Mouse (Mus musculus): ENCODE data around the gene Hpdl. TPM values are rescaled to one million over a fixed set of nuclear protein-coding genes. Genes with fewer than 3 reads are reported as not detected.
A peak's percentile ranks its signal among the peaks of the same experiment; 100 is the strongest.

Hpdl gene
- polyA plus RNA-seq, 1 experiment: 7.3 TPM

- WGBS: 50% methylated on average over 7 of the region's 7 CpGs
- H3K4me1 ChIP-seq (ENCODE audit: control insufficient read depth, insufficient read depth, insufficient read length, low read length): no peaks in the 10 kb centered on the region
- H3K27me3 ChIP-seq (ENCODE audit: control insufficient read depth, insufficient read depth, low read length): no peaks in the 10 kb centered on the region
- H3K4me3 ChIP-seq (ENCODE audit: low read depth, low read length): no peak overlapping the region
- no peak overlapping the region for H3K27ac ChIP-seq (ENCODE audit: insufficient read depth, low read depth, low read length)
- TF ChIP-seq POLR2A (IDR thresholded peaks at IDR 0.05; ENCODE audit: low read depth, low read length) (no peak), CTCF (IDR thresholded peaks at IDR 0.05; ENCODE audit: extremely low read depth, insufficient read length, insufficient replicate concordance, low read depth, low read length) (no peak)
- H3K36me3 ChIP-seq (ENCODE audit: control insufficient read depth, insufficient read depth, low read length): peaks cover 8% of the 10 kb centered on the region
Observed at GRCm38 (mm10) chr4:116787985-116788760, 33.3 kb downstream of the Hpdl start.

- TF ChIP-seq CTCF (IDR thresholded peaks at IDR 0.05; ENCODE audit: extremely low read depth, insufficient read length, insufficient replicate concordance, low read depth, low read length) (peak; percentile 45; the same call in 1 of the 2 replicates), POLR2A (IDR thresholded peaks at IDR 0.05; ENCODE audit: low read depth, low read length) (no peak)
- H3K4me3 ChIP-seq (ENCODE audit: low read depth, low read length): no peak overlapping the region
- H3K36me3 ChIP-seq (ENCODE audit: control insufficient read depth, insufficient read depth, low read length): 0 out of 2 replicates have a peak, but pooled peaks cover 3% of the 10 kb centered on the region
- WGBS: 95% methylated on average over 1 of the region's 1 CpGs
- H3K27me3 ChIP-seq (ENCODE audit: control insufficient read depth, insufficient read depth, low read length): no peaks in the 10 kb centered on the region
- no peak overlapping the region for H3K27ac ChIP-seq (ENCODE audit: insufficient read depth, low read depth, low read length)
- H3K4me1 ChIP-seq (ENCODE audit: control insufficient read depth, insufficient read depth, insufficient read length, low read length): no peaks in the 10 kb centered on the region
Observed at GRCm38 (mm10) chr4:116786587-116786986, 34.9 kb downstream of the Hpdl start.

- Histone ChIP-seq H3K27ac (ENCODE audit: insufficient read depth, low read depth, low read length) (no peak overlapping the region), H3K4me3 (ENCODE audit: low read depth, low read length) (no peak overlapping the region), H3K27me3 (ENCODE audit: control insufficient read depth, insufficient read depth, low read length) (no peaks in the 10 kb centered on the region), H3K36me3 (ENCODE audit: control insufficient read depth, insufficient read depth, low read length) (0 out of 2 replicates have a peak, but pooled peaks cover 1% of the 10 kb centered on the region), H3K4me1 (ENCODE audit: control insufficient read depth, insufficient read depth, insufficient read length, low read length) (no peaks in the 10 kb centered on the region)
- 85% methylated on average over 8 of the region's 8 CpGs for WGBS
- TF ChIP-seq CTCF (IDR thresholded peaks at IDR 0.05; ENCODE audit: extremely low read depth, insufficient read length, insufficient replicate concordance, low read depth, low read length) (no peak), POLR2A (IDR thresholded peaks at IDR 0.05; ENCODE audit: low read depth, low read length) (no peak)
Observed at GRCm38 (mm10) chr4:116782171-116782570, 39.3 kb downstream of the Hpdl start.

GRCm38 (mm10) chr4:116781366-116781765 is 40.1 kb downstream of the Hpdl start:
- Histone ChIP-seq H3K4me3 (ENCODE audit: low read depth, low read length) (no peak overlapping the region), H3K4me1 (ENCODE audit: control insufficient read depth, insufficient read depth, insufficient read length, low read length) (no peaks in the 10 kb centered on the region), H3K27ac (ENCODE audit: insufficient read depth, low read depth, low read length) (no peak overlapping the region), H3K27me3 (ENCODE audit: control insufficient read depth, insufficient read depth, low read length) (no peaks in the 10 kb centered on the region), H3K36me3 (ENCODE audit: control insufficient read depth, insufficient read depth, low read length) (0 out of 2 replicates have a peak, but pooled peaks cover 1% of the 10 kb centered on the region)
- TF ChIP-seq CTCF (IDR thresholded peaks at IDR 0.05; ENCODE audit: extremely low read depth, insufficient read length, insufficient replicate concordance, low read depth, low read length) (no peak), POLR2A (IDR thresholded peaks at IDR 0.05; ENCODE audit: low read depth, low read length) (no peak)
- WGBS: 69% methylated on average over 2 of the region's 2 CpGs

- Histone ChIP-seq H3K27me3 (ENCODE audit: control insufficient read depth, insufficient read depth, low read length) (no peaks in the 10 kb centered on the region), H3K36me3 (ENCODE audit: control insufficient read depth, insufficient read depth, low read length) (0 out of 2 replicates have a peak, but pooled peaks cover 1% of the 10 kb centered on the region), H3K27ac (ENCODE audit: insufficient read depth, low read depth, low read length) (no peak overlapping the region), H3K4me3 (ENCODE audit: low read depth, low read length) (no peak overlapping the region), H3K4me1 (ENCODE audit: control insufficient read depth, insufficient read depth, insufficient read length, low read length) (no peaks in the 10 kb centered on the region)
- TF ChIP-seq CTCF (IDR thresholded peaks at IDR 0.05; ENCODE audit: extremely low read depth, insufficient read length, insufficient replicate concordance, low read depth, low read length) (no peak), POLR2A (IDR thresholded peaks at IDR 0.05; ENCODE audit: low read depth, low read length) (no peak)
- 69% methylated on average over 2 of the region's 2 CpGs for WGBS
Observed at GRCm38 (mm10) chr4:116780541-116780940, 41.0 kb downstream of the Hpdl start.

GRCm38 (mm10) chr4:116777079-116777478 is 44.4 kb downstream of the Hpdl start:
- Histone ChIP-seq H3K27me3 (ENCODE audit: control insufficient read depth, insufficient read depth, low read length) (no peaks in the 10 kb centered on the region), H3K4me3 (ENCODE audit: low read depth, low read length) (no peak overlapping the region), H3K4me1 (ENCODE audit: control insufficient read depth, insufficient read depth, insufficient read length, low read length) (no peaks in the 10 kb centered on the region), H3K36me3 (ENCODE audit: control insufficient read depth, insufficient read depth, low read length) (peaks cover 7% of the 10 kb centered on the region; the same call in 1 of the 2 replicates), H3K27ac (ENCODE audit: insufficient read depth, low read depth, low read length) (no peak overlapping the region)
- 95% methylated on average over 3 of the region's 3 CpGs for WGBS
- no peak for TF ChIP-seq POLR2A (IDR thresholded peaks at IDR 0.05; ENCODE audit: low read depth, low read length)
- no peak for TF ChIP-seq CTCF (IDR thresholded peaks at IDR 0.05; ENCODE audit: extremely low read depth, insufficient read length, insufficient replicate concordance, low read depth, low read length)

GRCm38 (mm10) chr4:116776391-116776790 is 45.1 kb downstream of the Hpdl start:
- 91% methylated on average over 5 of the region's 5 CpGs for WGBS
- Histone ChIP-seq H3K27ac (ENCODE audit: insufficient read depth, low read depth, low read length) (no peak overlapping the region), H3K36me3 (ENCODE audit: control insufficient read depth, insufficient read depth, low read length) (peaks cover 10% of the 10 kb centered on the region; the same call in 1 of the 2 replicates), H3K27me3 (ENCODE audit: control insufficient read depth, insufficient read depth, low read length) (no peaks in the 10 kb centered on the region), H3K4me1 (ENCODE audit: control insufficient read depth, insufficient read depth, insufficient read length, low read length) (no peaks in the 10 kb centered on the region), H3K4me3 (ENCODE audit: low read depth, low read length) (no peak overlapping the region)
- TF ChIP-seq POLR2A (IDR thresholded peaks at IDR 0.05; ENCODE audit: low read depth, low read length): no peak
- TF ChIP-seq CTCF (IDR thresholded peaks at IDR 0.05; ENCODE audit: extremely low read depth, insufficient read length, insufficient replicate concordance, low read depth, low read length): peak; percentile 9; the same call in 1 of the 2 replicates

Other genes with a start within 250 kb of the Hpdl start
- gene Ccdc17, start 225.1 kb downstream of the Hpdl start, polyA plus RNA-seq (2012; rRNA removed): 4.1 and 4.3 TPM in 2 replicates
- 0.62 and 0.96 TPM in 2 replicates for gene Nasp, start 193.8 kb downstream of the Hpdl start, polyA plus RNA-seq (2012; rRNA removed)
- 304 and 652 TPM in 2 replicates for gene Akr1a1, start 170.0 kb downstream of the Hpdl start, polyA plus RNA-seq (2012; rRNA removed)
- 40.5 and 74.0 TPM in 2 replicates for gene Prdx1, start 136.2 kb downstream of the Hpdl start, polyA plus RNA-seq (2012; rRNA removed)
- gene Mmachc, start 113.3 kb downstream of the Hpdl start, polyA plus RNA-seq (2012; rRNA removed): 2.0 and 2.1 TPM in 2 replicates
- gene Ccdc163, start 113.2 kb downstream of the Hpdl start, polyA plus RNA-seq (2012; rRNA removed): 5.0 and 8.9 TPM in 2 replicates
- 5.5 and 25.6 TPM in 2 replicates for gene Tesk2, start 100.8 kb downstream of the Hpdl start, polyA plus RNA-seq (2012; rRNA removed)
- 8.5 and 11.6 TPM in 2 replicates for gene Toe1, start 14.1 kb downstream of the Hpdl start, polyA plus RNA-seq (2012; rRNA removed)
- gene Mutyh, start 14.0 kb downstream of the Hpdl start, polyA plus RNA-seq (2012; rRNA removed): 2.2 and 3.4 TPM in 2 replicates
- gene Zswim5, start 55.7 kb upstream of the Hpdl start, polyA plus RNA-seq (2012; rRNA removed): 8.1 and 14.7 TPM in 2 replicates
- gene Urod, start 172.7 kb upstream of the Hpdl start, polyA plus RNA-seq (2012; rRNA removed): 19.8 and 35.5 TPM in 2 replicates
- gene Hectd3, start 173.6 kb upstream of the Hpdl start, polyA plus RNA-seq (2012; rRNA removed): 68.8 and 261 TPM in 2 replicates
- gene Eif2b3, start 197.7 kb upstream of the Hpdl start, polyA plus RNA-seq (2012; rRNA removed): 0.86 and 1.5 TPM in 2 replicates

Data from small intestine, adult 2 months (tissue).